Mouse (Mus musculus) gastrocnemius, postnatal 36 days (tissue): ENCODE data around the gene Ccdc173. TPM values are rescaled to one million over a fixed set of nuclear protein-coding genes. Genes with fewer than 3 reads are reported as not detected.
"Not testable (repeated sequence)": the region's sequence is repeated elsewhere in the genome, so short reads cannot be mapped to it uniquely, and the experiment has no call there.

Source experiments
- DNase-seq, 2 experiments: peaks; one replicate each; pipeline ENCODE4 v3.0.0; 2022
- intact Hi-C: fragments of 180-260 bp; cut with DNase I; formaldehyde crosslinking; loops from one replicate; pipeline ENCODE4 v1.15.1; 2025
- long read RNA-seq, 2 experiments: library from polyadenylated mRNA; stranded (forward); transcript quantifications; one replicate each; pipeline ENCODE4 v2.0.0; 2021
- total RNA-seq, 2 experiments: library from RNA; stranded (reverse); gene quantifications; 2 replicates each; pipeline ENCODE4 v1.2.3; 2021

Ccdc173 gene
- under 1 TPM; 0.33 to 0.44 TPM for total RNA-seq
- long read RNA-seq, experiment 1, result 0 reads
- long read RNA-seq, experiment 2, result 0 reads

GRCm38 (mm10) chr2:69789429-69790069, at the start of gene Ccdc173, which contains the start of gene Phospho2:
Gene Ccdc173 (minus strand): TSS chr2:69789575.
Gene Phospho2 (plus strand): TSS chr2:69789623.
- intact Hi-C loops, result loop anchor here (5.0 kb wide), 1 partner anchor 157 kb away; no protein-coding TSS in a partner anchor
- DNase-seq, result peak; percentile 92 to 99

DNA sequence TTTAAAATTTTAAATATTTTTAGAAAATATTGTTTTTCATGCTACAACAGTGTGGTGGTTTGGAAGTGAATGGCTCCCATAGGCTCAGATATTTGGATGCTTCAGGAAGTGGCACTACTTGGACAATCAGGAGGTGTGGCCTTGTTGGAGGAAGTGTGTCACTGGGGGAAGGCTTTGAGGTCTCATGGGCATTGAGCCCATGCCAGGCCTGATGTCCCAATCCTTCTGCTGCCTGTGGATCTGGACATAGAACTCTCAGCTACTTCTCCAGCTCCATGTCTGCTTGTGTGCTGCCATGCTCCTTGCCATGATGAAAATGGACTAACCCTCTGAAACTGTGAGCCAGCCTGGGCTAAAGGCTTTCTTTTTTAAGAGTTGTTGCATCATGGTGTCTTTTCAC, 49.3 kb upstream of the Ccdc173 start:
- DNase-seq, result no peak
- intact Hi-C loops, result no loop called here

DNA sequence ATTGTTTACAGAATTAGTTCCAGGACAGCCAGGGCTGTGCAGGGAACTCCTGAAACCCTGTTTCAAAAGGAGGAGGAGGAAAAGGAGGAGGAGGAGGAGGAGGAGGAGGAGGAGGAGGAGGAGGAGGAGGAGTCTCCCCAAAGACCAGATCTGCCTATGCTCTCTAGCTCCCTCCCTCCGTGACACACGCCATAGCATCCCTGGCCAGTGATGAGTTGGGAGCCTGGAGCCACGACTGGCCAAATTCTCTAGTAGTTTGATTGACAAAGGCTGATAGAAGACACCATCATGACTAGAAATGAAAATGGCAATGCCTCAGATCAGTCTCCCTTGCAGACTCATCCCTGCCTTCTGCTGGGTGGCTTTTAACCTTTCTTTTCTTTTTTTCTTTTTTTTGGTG, 48.6 kb upstream of the Ccdc173 start:
- intact Hi-C loops, result no loop called here
- DNase-seq, result no peak

DNA sequence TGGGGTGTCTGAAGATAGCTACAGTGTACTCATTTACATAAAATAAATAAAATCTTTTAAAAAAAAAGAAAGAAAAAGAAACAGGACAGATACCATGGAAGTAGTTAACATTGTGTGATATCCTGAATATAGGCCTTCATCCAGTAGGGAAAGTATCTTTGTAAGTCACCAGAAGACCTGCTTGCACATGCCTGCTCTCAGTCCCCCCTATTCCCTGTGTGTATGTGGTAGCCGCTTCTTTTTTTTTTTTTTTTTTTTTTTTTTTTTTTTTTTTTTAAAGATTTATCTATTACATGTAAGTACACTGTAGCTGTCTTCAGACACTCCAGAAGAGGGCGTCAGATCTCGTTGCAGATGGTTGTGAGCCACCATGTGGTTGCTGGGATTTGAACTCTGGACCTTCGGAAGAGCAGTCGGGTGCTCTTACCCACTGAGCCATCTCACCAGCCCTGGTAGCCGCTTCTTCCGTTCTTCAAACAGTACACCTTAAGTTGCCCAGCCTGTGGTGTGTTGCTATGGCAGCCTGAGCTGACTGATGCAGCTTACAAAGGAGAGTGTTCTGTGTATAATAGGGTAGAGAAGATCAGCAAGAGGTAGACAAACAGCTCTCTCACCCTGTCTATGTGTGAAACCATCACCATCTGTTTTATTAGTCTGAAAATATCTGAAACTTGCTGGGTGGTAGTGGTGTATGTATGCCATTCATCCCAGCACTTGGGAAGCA, 48.0 kb upstream of the Ccdc173 start:
- no peak for DNase-seq
- intact Hi-C loops, result no loop called here

GRCm38 (mm10) chr2:69830116-69830515, 40.7 kb upstream of the Ccdc173 start:
- intact Hi-C loops, result no loop called here
- DNase-seq, result no peak

GRCm38 (mm10) chr2:69829680-69830079, 40.3 kb upstream of the Ccdc173 start:
- intact Hi-C loops, result no loop called here

GRCm38 (mm10) chr2:69828031-69828430, 38.7 kb upstream of the Ccdc173 start:
- no peak for DNase-seq
- intact Hi-C loops, result no loop called here

More at GRCm38 (mm10) chr2:69829680-69830079, 40.3 kb upstream of the Ccdc173 start:
- DNase-seq, result no peak

DNA sequence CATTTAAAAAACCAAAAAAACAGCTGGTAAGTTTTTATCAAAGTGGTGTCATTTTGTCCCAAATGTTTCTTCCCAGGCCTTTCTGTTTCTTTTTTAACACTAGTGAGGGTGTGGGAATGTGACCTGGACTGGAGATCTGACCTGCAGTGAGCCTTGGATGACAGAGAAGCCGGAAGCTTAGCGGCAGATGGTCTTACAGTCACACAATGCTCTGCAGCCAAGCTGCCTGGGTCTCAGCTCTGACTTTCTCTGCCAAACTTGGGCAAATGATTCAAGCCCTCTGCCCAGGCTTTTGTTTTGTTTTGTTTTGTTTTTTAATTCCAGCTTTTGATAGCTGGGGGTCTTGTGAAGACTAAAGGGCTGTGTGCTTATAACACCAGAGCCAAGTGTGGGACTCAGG, 37.0 kb upstream of the Ccdc173 start:
- intact Hi-C loops, result no loop called here
- DNase-seq, result no peak

GRCm38 (mm10) chr2:69825898-69826297, 36.5 kb upstream of the Ccdc173 start:
- no peak for DNase-seq
- intact Hi-C loops, result no loop called here

- intact Hi-C loops, result no loop called here
- DNase-seq, result no peak
Measured at GRCm38 (mm10) chr2:69823129-69823677, 33.8 kb upstream of the Ccdc173 start.

- intact Hi-C loops, result no loop called here
- DNase-seq, result peak in 1 of 2 experiments; percentile 21
Measured at GRCm38 (mm10) chr2:69822361-69823128, 33.2 kb upstream of the Ccdc173 start.

GRCm38 (mm10) chr2:69821711-69822110, 32.3 kb upstream of the Ccdc173 start, which contains the start of gene Klhl23:
Gene Klhl23 (plus strand): TSS chr2:69821944.
- intact Hi-C loops, result no loop called here
- no peak for DNase-seq

DNA sequence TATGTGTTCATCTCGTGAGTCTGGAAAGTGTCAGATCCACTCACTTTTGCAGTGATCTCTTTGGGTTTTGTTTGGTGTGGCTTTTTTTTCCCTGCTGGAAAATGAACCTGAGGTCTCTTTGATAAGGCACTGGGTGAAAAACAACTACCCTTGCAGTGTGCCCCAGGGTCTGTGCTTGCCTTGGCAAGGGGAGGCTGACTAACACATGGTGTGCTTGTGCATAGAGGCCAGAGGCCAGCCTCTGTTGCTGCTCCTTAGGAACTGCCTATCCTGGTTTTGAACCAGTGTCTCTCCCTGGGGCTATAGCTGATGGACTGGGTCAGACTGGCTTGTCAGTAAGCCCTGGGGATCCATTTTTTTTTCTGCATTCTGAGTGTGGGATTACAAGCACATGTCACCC, 30.8 kb upstream of the Ccdc173 start:
- intact Hi-C loops, result no loop called here
- DNase-seq, result no peak

DNA sequence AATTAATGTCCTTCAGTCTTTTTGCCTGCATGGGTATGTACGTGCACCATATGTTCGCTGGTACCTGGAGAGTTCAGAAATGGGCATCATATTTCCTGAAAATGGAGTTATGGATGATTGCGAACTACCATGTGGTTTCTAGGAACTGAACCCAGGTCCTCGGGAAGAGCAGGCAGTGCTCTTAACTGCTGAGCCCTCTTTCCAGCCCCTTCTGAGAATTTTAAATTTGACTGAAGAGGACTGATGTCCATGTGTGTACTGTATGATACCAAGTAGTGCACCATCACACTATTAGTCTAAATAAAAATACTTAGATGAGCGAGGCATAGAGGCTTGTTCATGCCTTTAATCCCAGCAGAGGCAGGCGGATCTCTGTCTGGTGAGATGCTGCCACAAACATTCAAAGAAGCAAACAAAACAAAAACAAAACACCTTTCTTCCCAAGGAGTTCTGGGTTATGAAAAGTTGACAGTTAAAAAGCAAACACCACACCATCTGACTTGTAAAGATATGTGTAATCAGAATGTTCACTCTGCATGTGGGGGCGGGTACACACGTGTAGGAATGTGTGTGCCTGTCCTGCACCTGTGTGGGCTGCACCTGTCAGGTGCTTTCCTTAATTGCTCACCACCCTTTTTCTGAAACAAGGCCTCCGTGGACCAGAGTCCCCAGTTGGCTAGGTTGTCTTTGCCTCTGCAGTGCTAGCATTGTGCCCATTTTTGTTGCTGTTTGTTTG, 29.1 kb upstream of the Ccdc173 start:
- intact Hi-C loops, result no loop called here
- no peak for DNase-seq

GRCm38 (mm10) chr2:69816575-69816974, 27.2 kb upstream of the Ccdc173 start:
- DNase-seq, result no peak
- intact Hi-C loops, result no loop called here

DNA sequence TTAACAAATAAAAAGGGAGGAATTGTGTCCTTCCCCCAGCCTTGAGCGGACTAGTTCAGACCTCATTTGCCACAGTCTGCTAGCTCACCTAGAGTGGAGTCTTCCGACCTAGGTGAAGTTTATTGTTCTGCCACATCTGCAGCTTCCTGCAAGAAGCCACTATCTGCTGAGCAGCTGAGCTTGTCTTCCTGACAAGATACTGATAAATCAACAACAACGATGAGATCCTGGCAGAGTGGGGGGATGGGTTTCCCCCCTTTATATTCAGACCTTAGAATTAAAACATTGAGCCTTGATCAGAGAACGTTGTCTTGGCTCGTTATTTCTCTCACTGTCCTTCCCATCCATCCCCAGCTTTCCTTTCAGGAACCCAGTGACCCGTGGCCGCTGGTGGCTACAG, 22.0 kb upstream of the Ccdc173 start:
- not testable (repeated sequence) for DNase-seq

GRCm38 (mm10) chr2:69810169-69810568, 20.8 kb upstream of the Ccdc173 start:
- DNase-seq, result no peak
- intact Hi-C loops, result no loop called here

More for the DNA sequence above, 22.0 kb upstream of the Ccdc173 start:
- intact Hi-C loops, result not testable (repeated sequence)

- not testable (repeated sequence) for DNase-seq
- intact Hi-C loops, result loop anchor here (5.0 kb wide), 1 partner anchor 148 kb away; no protein-coding TSS in a partner anchor
Measured at GRCm38 (mm10) chr2:69804663-69805062, 15.3 kb upstream of the Ccdc173 start.

DNA sequence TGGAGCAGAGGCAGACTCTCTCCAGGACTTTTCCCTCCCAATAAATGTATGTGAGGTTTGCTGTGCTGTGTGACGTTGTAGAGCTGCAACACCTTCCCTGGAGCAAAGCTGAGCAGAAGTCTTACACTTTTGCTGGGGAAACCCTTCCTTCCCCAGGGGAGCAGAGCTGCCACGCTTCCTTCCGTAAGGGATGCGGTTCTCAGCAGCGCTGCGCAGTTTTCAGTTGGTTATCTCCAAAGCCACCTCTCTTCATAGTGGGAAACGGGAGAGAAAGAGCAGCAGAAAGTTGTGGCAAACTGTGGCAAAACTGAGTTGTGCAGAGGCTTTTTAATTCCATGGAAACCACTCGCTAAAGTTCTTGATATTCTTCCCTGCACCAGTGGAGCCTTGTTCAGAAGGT, 14.4 kb upstream of the Ccdc173 start:
- intact Hi-C loops, result loop anchor here (5.0 kb wide), 1 partner anchor 149 kb away; no protein-coding TSS in a partner anchor
- no peak for DNase-seq

- intact Hi-C loops, result loop anchor here (5.0 kb wide), 1 partner anchor 149 kb away; no protein-coding TSS in a partner anchor
Measured at GRCm38 (mm10) chr2:69802911-69803312, 13.5 kb upstream of the Ccdc173 start.

More at GRCm38 (mm10) chr2:69802911-69803312, 13.5 kb upstream of the Ccdc173 start:
- peak; percentile 47 to 61 for DNase-seq
